Mouse (Mus musculus) C2C12 (cell line): ENCODE data around the gene Pak3.

Source experiments
- CEBPB ChIP-seq: IDR thresholded peaks from one replicate; pipeline ENCODE4 v1.6.1; 2011; ENCODE audit warnings: low read depth, mild to moderate bottlenecking, control low read depth, moderate library complexity
- CTCF ChIP-seq: IDR thresholded peaks from one replicate; pipeline ENCODE4 v1.5.1; 2011; ENCODE audit not compliant: control insufficient read depth, insufficient read depth, insufficient read length
- MAX ChIP-seq: IDR thresholded peaks from one replicate; pipeline ENCODE4 v1.6.1; 2011; ENCODE audit warnings: mild to moderate bottlenecking, control low read depth
- MYOD1 ChIP-seq: IDR thresholded peaks from one replicate; pipeline ENCODE4 v1.6.1; 2011; ENCODE audit warnings: low read depth; ENCODE audit not compliant: control insufficient read depth, insufficient read length
- USF1 ChIP-seq: IDR thresholded peaks from one replicate; pipeline ENCODE4 v1.6.1; 2011; ENCODE audit warnings: low read depth, mild to moderate bottlenecking, control low read depth, moderate library complexity

DNA sequence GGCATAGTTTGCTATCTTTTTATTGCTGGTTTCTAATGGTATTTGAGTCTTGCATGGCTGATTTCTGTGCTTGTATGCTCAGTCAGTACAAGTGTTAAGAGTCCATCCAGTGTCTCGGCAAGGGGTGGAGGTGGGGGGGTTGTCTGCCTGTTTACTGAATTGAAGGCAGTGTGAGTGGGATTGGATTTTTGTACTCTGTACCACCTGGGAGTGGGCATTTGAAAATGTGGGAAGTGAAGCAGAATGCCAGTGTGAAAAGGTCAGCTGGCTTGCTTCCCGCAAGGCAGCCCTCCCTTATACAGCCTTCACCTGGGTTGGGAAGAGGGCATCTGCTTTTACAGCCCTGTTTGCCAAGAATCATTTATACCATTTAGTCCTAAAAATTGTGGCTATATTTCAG, 125.5 kb downstream of the Pak3 start:
- TF ChIP-seq CTCF, result no peak
- no peak for TF ChIP-seq CEBPB
- TF ChIP-seq MAX, result no peak
- TF ChIP-seq MYOD1, result no peak
- TF ChIP-seq USF1, result no peak
